Mouse (Mus musculus) MEL (cell line): ENCODE data around the gene Mme. TPM values are rescaled to one million over a fixed set of nuclear protein-coding genes. Genes with fewer than 3 reads are reported as not detected.

ENCODE experiments used
- DNase-seq: peaks from one replicate; pipeline ENCODE4 v3.0.0; 2011; ENCODE audit warnings: low read depth, low spot score
- H3K27ac ChIP-seq: 2 replicates; pipeline ENCODE4 v1.5.1; 2012; ENCODE audit warnings: low read depth, mild to moderate bottlenecking, control low read depth, low read length, moderate library complexity; ENCODE audit not compliant: control insufficient read depth
- H3K27me3 ChIP-seq, 2 experiments: fragments of 150-350 bp in 1 of 2; sonication (generic) in 1 of 2; 2 replicates each; pipeline ENCODE4 v1.6.1; 2012; ENCODE audit warnings: low read length in 2 of 2, mild to moderate bottlenecking in 2 of 2, improper control_type of control experiment in 1 of 2, moderate library complexity in 1 of 2; ENCODE audit not compliant: insufficient read depth in 2 of 2, control insufficient read depth in 1 of 2
- H3K36me3 ChIP-seq, 2 experiments: 2 replicates each; pipeline ENCODE4 v1.6.1; 2012 to 2014; ENCODE audit warnings: low read length in 2 of 2, improper control_type of control experiment in 1 of 2, inconsistent platforms in 1 of 2, mild to moderate bottlenecking in 1 of 2; ENCODE audit not compliant: insufficient read depth in 2 of 2, control insufficient read depth in 1 of 2
- H3K4me1 ChIP-seq, 2 experiments: fragments of 150-350 bp in 1 of 2; sonication (generic) in 1 of 2; 2 replicates each; pipeline ENCODE4 v1.6.1; 2012; ENCODE audit warnings: low read length in 2 of 2, improper control_type of control experiment in 1 of 2, mild to moderate bottlenecking in 1 of 2; ENCODE audit not compliant: insufficient read depth in 2 of 2, control insufficient read depth in 1 of 2
- H3K4me3 ChIP-seq, 2 experiments: fragments of 150-350 bp in 1 of 2; sonication (generic) in 1 of 2; 2 replicates each; pipeline ENCODE4 v1.5.1; 2012; ENCODE audit warnings: low read depth in 2 of 2, low read length in 2 of 2, mild to moderate bottlenecking in 2 of 2, moderate library complexity in 2 of 2, control low read depth in 1 of 2, improper control_type of control experiment in 1 of 2; ENCODE audit not compliant: control insufficient read depth in 1 of 2, insufficient read depth in 1 of 2
- H3K79me2 ChIP-seq: 2 replicates; pipeline ENCODE4 v1.6.1; 2012; ENCODE audit warnings: mild to moderate bottlenecking, low read length, moderate library complexity; ENCODE audit not compliant: control insufficient read depth, poor library complexity, insufficient read depth
- H3K9ac ChIP-seq: 2 replicates; pipeline ENCODE4 v1.6.1; 2012; ENCODE audit warnings: low read depth, mild to moderate bottlenecking, control low read depth, low read length, moderate library complexity; ENCODE audit not compliant: control insufficient read depth, poor library complexity, severe bottlenecking
- H3K9me3 ChIP-seq: fragments of 150-350 bp; sonication (generic); replicated peaks from 2 replicates; pipeline ENCODE4 v1.6.1; 2012; ENCODE audit warnings: mild to moderate bottlenecking, low read length, improper control_type of control experiment, moderate library complexity; ENCODE audit not compliant: insufficient read depth
- BHLHE40 ChIP-seq: IDR thresholded peaks from 2 replicates; pipeline ENCODE4 v1.6.1; 2012; ENCODE audit warnings: low read depth, mild to moderate bottlenecking, inconsistent platforms, low read length, improper control_type of control experiment, borderline replicate concordance
- CHD2 ChIP-seq: IDR thresholded peaks from 2 replicates; pipeline ENCODE4 v1.6.1; 2011; ENCODE audit warnings: low read length, improper control_type of control experiment
- CTCF ChIP-seq, 3 experiments: IDR thresholded peaks in 2 of 3; conservative IDR thresholded peaks in 1 of 3; 2 replicates each; pipeline ENCODE4 v1.5.1; 2011 to 2012; ENCODE audit warnings: low read length in 3 of 3, low read depth in 2 of 3, mild to moderate bottlenecking in 2 of 3, improper control_type of control experiment in 1 of 3, inconsistent platforms in 1 of 3, mixed read lengths in 1 of 3, moderate library complexity in 1 of 3; ENCODE audit not compliant: control insufficient read depth in 1 of 3, insufficient read depth in 1 of 3, poor library complexity in 1 of 3, severe bottlenecking in 1 of 3
- EP300 ChIP-seq, 2 experiments: IDR thresholded peaks; 2 replicates each; pipeline ENCODE4 v1.6.1; 2011; ENCODE audit warnings: improper control_type of control experiment in 2 of 2, low read length in 2 of 2, low read depth in 1 of 2, mild to moderate bottlenecking in 1 of 2
- ETS1 ChIP-seq: IDR thresholded peaks from 2 replicates; pipeline ENCODE4 v1.6.1; 2012; ENCODE audit warnings: low read depth, mild to moderate bottlenecking, inconsistent platforms, low read length, improper control_type of control experiment, moderate library complexity
- GATA1 ChIP-seq: IDR thresholded peaks from 2 replicates; pipeline ENCODE4 v1.6.1; 2011; ENCODE audit warnings: low read depth, low read length, improper control_type of control experiment
- JUND ChIP-seq: IDR thresholded peaks from 2 replicates; pipeline ENCODE4 v1.6.1; 2011; ENCODE audit warnings: low read depth, mild to moderate bottlenecking, improper control_type of control experiment, low read length
- MAFK ChIP-seq: IDR thresholded peaks from 2 replicates; pipeline ENCODE4 v1.6.1; 2011; ENCODE audit warnings: low read depth, mild to moderate bottlenecking, low read length, improper control_type of control experiment, borderline replicate concordance
- MAX ChIP-seq: IDR thresholded peaks from 2 replicates; pipeline ENCODE4 v1.6.1; 2011; ENCODE audit warnings: low read length, improper control_type of control experiment
- MAZ ChIP-seq: IDR thresholded peaks from 2 replicates; pipeline ENCODE4 v1.6.1; 2012; ENCODE audit warnings: low read depth, mild to moderate bottlenecking, inconsistent platforms, low read length, improper control_type of control experiment
- MEF2A ChIP-seq: IDR thresholded peaks from 2 replicates; pipeline ENCODE4 v1.6.1; 2014; ENCODE audit warnings: low read depth, mild to moderate bottlenecking, inconsistent platforms, low read length, improper control_type of control experiment; ENCODE audit not compliant: poor library complexity, insufficient replicate concordance, severe bottlenecking; ENCODE audit errors: extremely low read depth
- MYB ChIP-seq: IDR thresholded peaks from 2 replicates; pipeline ENCODE4 v1.6.1; 2011; ENCODE audit warnings: mild to moderate bottlenecking, low read depth, low read length, improper control_type of control experiment
- MYC ChIP-seq: IDR thresholded peaks from 2 replicates; pipeline ENCODE4 v1.6.1; 2011; ENCODE audit warnings: low read depth, mild to moderate bottlenecking, low read length, improper control_type of control experiment, moderate library complexity
- NRF1 ChIP-seq: IDR thresholded peaks from 2 replicates; pipeline ENCODE4 v1.6.1; 2014; ENCODE audit warnings: low read depth, mild to moderate bottlenecking, inconsistent platforms, low read length, improper control_type of control experiment, moderate library complexity; ENCODE audit not compliant: poor library complexity, insufficient read depth, severe bottlenecking
- POLR2A ChIP-seq, 2 experiments: IDR thresholded peaks; 2 replicates each; pipeline ENCODE4 v1.6.1; 2011 to 2012; ENCODE audit warnings: low read length in 2 of 2, mild to moderate bottlenecking in 2 of 2, control low read depth in 1 of 2, improper control_type of control experiment in 1 of 2, low read depth in 1 of 2, moderate library complexity in 1 of 2; ENCODE audit not compliant: control insufficient read depth in 1 of 2, insufficient read depth in 1 of 2, poor library complexity in 1 of 2
- POLR2AphosphoS2 ChIP-seq: IDR thresholded peaks from 2 replicates; pipeline ENCODE4 v1.6.1; 2011; ENCODE audit warnings: low read length, improper control_type of control experiment
- POLR2AphosphoS5 ChIP-seq: IDR thresholded peaks from 2 replicates; pipeline ENCODE4 v1.6.1; 2012; ENCODE audit warnings: low read depth, borderline replicate concordance, mild to moderate bottlenecking, inconsistent platforms, low read length, moderate library complexity, mixed read lengths
- RAD21 ChIP-seq: IDR thresholded peaks from 2 replicates; pipeline ENCODE4 v1.6.1; 2011; ENCODE audit warnings: mild to moderate bottlenecking, low read depth, low read length, improper control_type of control experiment
- SMC3 ChIP-seq: IDR thresholded peaks from 2 replicates; pipeline ENCODE4 v1.6.1; 2011; ENCODE audit warnings: low read depth, low read length, improper control_type of control experiment
- TBP ChIP-seq: IDR thresholded peaks from 2 replicates; pipeline ENCODE4 v1.8.0; 2011; ENCODE audit warnings: low read depth, low read length, improper control_type of control experiment
- UBTF ChIP-seq: IDR thresholded peaks from 2 replicates; pipeline ENCODE4 v1.6.1; 2012; ENCODE audit warnings: low read depth, mild to moderate bottlenecking, inconsistent platforms, low read length, improper control_type of control experiment, moderate library complexity, borderline replicate concordance; ENCODE audit not compliant: insufficient read depth
- USF1 ChIP-seq: IDR thresholded peaks from 2 replicates; pipeline ENCODE4 v1.6.1; 2014; ENCODE audit warnings: low read depth, mild to moderate bottlenecking, inconsistent platforms, low read length, improper control_type of control experiment, moderate library complexity
- ZC3H11A ChIP-seq: IDR thresholded peaks from 2 replicates; pipeline ENCODE4 v1.6.1; 2012; ENCODE audit warnings: low read depth, mild to moderate bottlenecking, inconsistent platforms, low read length, improper control_type of control experiment
- ZKSCAN1 ChIP-seq: IDR thresholded peaks from 2 replicates; pipeline ENCODE4 v1.6.1; 2012; ENCODE audit warnings: low read depth, mild to moderate bottlenecking, inconsistent platforms, low read length, improper control_type of control experiment, moderate library complexity
- ZMIZ1 ChIP-seq: IDR thresholded peaks from 2 replicates; pipeline ENCODE4 v1.6.1; 2012; ENCODE audit warnings: low read depth, mild to moderate bottlenecking, inconsistent platforms, low read length, improper control_type of control experiment, moderate library complexity
- ZNF384 ChIP-seq: IDR thresholded peaks from 2 replicates; pipeline ENCODE4 v1.6.1; 2012; ENCODE audit warnings: low read depth, mild to moderate bottlenecking, inconsistent platforms, low read length, improper control_type of control experiment
- polyA plus RNA-seq, 2 experiments: library from polyadenylated mRNA; stranded (reverse) in 1 of 2; unstranded in 1 of 2; fragments of >175 nt in 1 of 2; fragments of >200 nt in 1 of 2; gene quantifications; 2 replicates each; pipeline versions ENCODE4 v1.2.1 to v1.2.4; 2012; ENCODE audit warnings: low replicate concordance in 2 of 2, low read depth in 1 of 2; ENCODE audit not compliant: insufficient read length in 2 of 2, insufficient read depth in 1 of 2, missing spikeins in 1 of 2
- total RNA-seq: library from RNA; depleted of rRNA; stranded (reverse); fragments of 300-350 nt; gene quantifications from 2 replicates; pipeline ENCODE4 v1.2.3, GENCODE M21; 2012

Mme gene
- total and polyA plus RNA-seq, 3 experiments, result not detected

DNA sequence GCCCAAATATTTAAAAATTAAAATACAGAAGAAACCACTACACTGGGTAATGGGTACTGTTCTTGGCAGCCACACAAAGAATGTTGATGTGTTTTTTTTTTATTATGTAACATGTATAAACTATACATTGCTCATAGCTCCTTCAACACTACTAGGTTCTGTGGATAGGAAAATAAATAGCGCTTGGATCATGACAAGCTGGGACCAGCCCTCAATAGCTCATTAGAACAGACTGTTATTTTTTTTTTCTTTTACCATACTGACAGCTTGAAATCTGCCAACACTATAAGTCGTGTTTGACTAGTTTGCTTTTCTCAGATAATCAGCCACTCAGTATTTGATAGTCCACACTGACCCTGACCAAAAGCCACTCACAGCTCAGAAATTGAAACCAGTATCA lies 150.0 kb downstream of the Mme start:
- H3K36me3 ChIP-seq, result no peaks in the 10 kb centered on the region
- no peak overlapping the region for H3K4me3 ChIP-seq
- H3K9ac ChIP-seq, result no peak overlapping the region
- H3K27ac ChIP-seq, result no peak overlapping the region
- H3K79me2 ChIP-seq, result no peaks in the 10 kb centered on the region
- no peaks in the 10 kb centered on the region for H3K27me3 ChIP-seq
- H3K9me3 ChIP-seq, result no peaks in the 10 kb centered on the region
- H3K4me1 ChIP-seq, result no peaks in the 10 kb centered on the region
- TF ChIP-seq RAD21, result no peak
- TF ChIP-seq SMC3, result no peak
- TF ChIP-seq BHLHE40, result no peak
- no peak for TF ChIP-seq ZKSCAN1
- TF ChIP-seq NRF1, result no peak
- TF ChIP-seq JUND, result no peak
- no peak for TF ChIP-seq ETS1
- no peak for TF ChIP-seq USF1
- TF ChIP-seq ZMIZ1, result no peak
- TF ChIP-seq EP300 (IDR thresholded peaks at IDR 0.05; ENCODE audit: low read depth in 1 of 2, low read length in 2 of 2), result no peak
- no peak for TF ChIP-seq POLR2AphosphoS2
- no peak for TF ChIP-seq POLR2A (IDR thresholded peaks at IDR 0.05; ENCODE audit: control insufficient read depth in 1 of 2, insufficient read depth in 1 of 2, low read depth in 1 of 2, low read length in 2 of 2, poor library complexity in 1 of 2)
- TF ChIP-seq POLR2AphosphoS5, result no peak
- no peak for TF ChIP-seq CTCF (IDR thresholded peaks at IDR 0.05 in 2 of 3, conservative IDR thresholded peaks at IDR 0.05 in 1 of 3; ENCODE audit: control insufficient read depth in 1 of 3, insufficient read depth in 1 of 3, low read depth in 2 of 3, low read length in 3 of 3, poor library complexity in 1 of 3, severe bottlenecking in 1 of 3)
- TF ChIP-seq MEF2A, result no peak
- TF ChIP-seq ZC3H11A, result no peak
- no peak for TF ChIP-seq MAFK
- DNase-seq, result no peak

- Histone ChIP-seq H3K4me3 (no peak overlapping the region), H3K79me2 (no peaks in the 10 kb centered on the region), H3K9me3 (no peaks in the 10 kb centered on the region), H3K4me1 (no peaks in the 10 kb centered on the region), H3K27me3 (no peaks in the 10 kb centered on the region), H3K27ac (no peak overlapping the region), H3K9ac (no peak overlapping the region), H3K36me3 (no peaks in the 10 kb centered on the region)
- TF ChIP-seq MYC (no peak), RAD21 (no peak), GATA1 (no peak), UBTF (no peak), CHD2 (no peak), ETS1 (no peak), MAX (no peak), ZNF384 (no peak), MAZ (no peak), CTCF (IDR thresholded peaks at IDR 0.05 in 2 of 3, conservative IDR thresholded peaks at IDR 0.05 in 1 of 3; ENCODE audit: control insufficient read depth in 1 of 3, insufficient read depth in 1 of 3, low read depth in 2 of 3, low read length in 3 of 3, poor library complexity in 1 of 3, severe bottlenecking in 1 of 3) (no peak), MYB (no peak), ZMIZ1 (no peak), ZKSCAN1 (no peak), MEF2A (no peak), USF1 (no peak), TBP (no peak)
- DNase-seq, result no peak
Observed at GRCm38 (mm10) chr3:63394424-63394941, 153.1 kb downstream of the Mme start.
